Mouse (Mus musculus): ENCODE data around the gene Rps28.

GRCm38 (mm10) chr17:33779271-33779966 lies 44.9 kb downstream of the Rps28 start:
- TF ChIP-seq CTCF (IDR thresholded peaks at IDR 0.05; ENCODE audit: extremely low read depth, insufficient read length, insufficient replicate concordance, low read depth, low read length): no peak
- TF ChIP-seq POLR2A (IDR thresholded peaks at IDR 0.05; ENCODE audit: low read depth, low read length): no peak; the same call in 1 of the 2 replicates

Data from small intestine, adult 2 months (tissue).